Mouse (Mus musculus) effector memory CD4-positive, alpha-beta T cell, adult 7 months (primary cell): ENCODE measurements around the gene Mrgpra9. TPM values are rescaled to one million over a fixed set of nuclear protein-coding genes. Genes with fewer than 3 reads are reported as not detected.

ENCODE experiments used
- polyA plus RNA-seq: library from polyadenylated mRNA; unstranded; fragments of 100-300 nt; shearing (Covaris generic); gene quantifications from one replicate; pipeline ENCODE4 v1.2.1, GENCODE M21; 2017

Mrgpra9 gene
- not detected for polyA plus RNA-seq

GRCm38 (mm10) chr7:47252770-47253169 lies at the start of gene Mrgpra9:
TSS of gene Mrgpra9 (minus strand) at chr7:47252848.

GRCm38 (mm10) chr7:47204830-47205229 lies 47.8 kb downstream of the Mrgpra9 start, which contains the start of gene Mrgpra6:
TSS of gene Mrgpra6 (minus strand) at chr7:47204920.

Other genes starting within 250 kb of the Mrgpra9 start
- gene Spty2d1, start 244.4 kb downstream of the Mrgpra9 start, polyA plus RNA-seq, result 93.0 TPM
- 4.7 TPM for gene Tmem86a, start 202.2 kb downstream of the Mrgpra9 start, polyA plus RNA-seq
- gene Ptpn5, start 119.2 kb downstream of the Mrgpra9 start, polyA plus RNA-seq, result 1.0 TPM
- gene Mrgpra6, start 47.9 kb downstream of the Mrgpra9 start, polyA plus RNA-seq, result not detected
- gene Mrgpra1, start 101.4 kb upstream of the Mrgpra9 start, polyA plus RNA-seq, result not detected
- not detected for gene Mrgpra2a, start 199.3 kb upstream of the Mrgpra9 start, polyA plus RNA-seq